Mouse (Mus musculus): ENCODE results near the gene Hoxd12.

Hoxd12 gene

DNA sequence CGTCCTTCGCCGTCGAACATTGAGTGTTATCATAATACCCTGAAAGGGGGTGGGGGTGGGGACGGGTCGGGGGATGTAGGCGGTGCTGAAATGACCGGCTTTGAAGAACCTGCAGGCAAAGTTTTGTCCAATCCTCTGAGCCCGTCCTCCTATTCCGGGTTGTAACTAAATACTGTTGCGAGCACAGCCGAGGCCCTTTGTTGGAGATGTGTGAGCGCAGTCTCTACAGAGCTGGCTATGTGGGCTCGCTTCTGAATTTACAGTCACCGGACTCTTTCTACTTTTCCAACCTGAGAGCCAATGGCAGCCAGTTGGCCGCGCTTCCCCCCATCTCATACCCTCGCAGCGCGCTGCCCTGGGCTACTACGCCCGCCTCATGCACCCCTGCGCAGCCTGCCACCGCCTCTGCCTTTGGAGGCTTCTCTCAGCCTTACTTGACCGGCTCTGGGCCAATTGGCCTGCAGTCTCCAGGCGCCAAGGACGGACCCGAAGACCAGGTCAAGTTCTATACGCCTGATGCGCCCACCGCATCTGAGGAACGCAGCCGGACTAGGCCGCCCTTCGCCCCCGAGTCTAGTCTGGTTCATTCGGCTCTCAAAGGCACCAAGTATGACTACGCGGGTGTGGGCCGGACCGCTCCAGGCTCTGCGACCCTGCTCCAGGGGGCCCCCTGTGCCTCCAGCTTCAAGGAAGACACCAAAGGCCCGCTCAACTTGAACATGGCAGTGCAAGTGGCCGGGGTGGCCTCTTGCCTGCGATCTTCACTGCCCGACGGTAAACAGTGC is at the start of gene Hoxd12:
Gene Hoxd12 (plus strand): TSS at position 133 of the 785 bp plus-strand sequence.
- DNase-seq, result no peak

DNA sequence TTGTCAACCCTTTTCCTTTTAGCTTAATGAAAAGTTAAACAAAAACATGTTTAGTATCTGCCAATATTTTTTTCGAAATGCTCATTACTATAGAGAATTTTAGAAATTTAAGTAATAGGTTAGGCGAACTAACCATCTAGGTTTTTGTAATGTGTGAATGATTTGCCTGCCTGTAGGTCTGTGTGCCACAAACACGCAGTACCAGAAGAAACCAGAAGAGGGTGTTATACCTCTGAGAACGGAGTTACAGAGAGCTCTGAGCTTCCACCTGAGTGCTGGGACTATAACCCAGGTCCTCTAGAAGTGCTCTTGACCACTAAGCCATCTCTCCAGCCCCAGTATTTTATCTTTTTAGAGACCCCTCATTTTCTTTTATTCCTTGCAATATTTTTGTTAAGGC is 39.4 kb upstream of the Hoxd12 start:
- DNase-seq, result no peak

DNA sequence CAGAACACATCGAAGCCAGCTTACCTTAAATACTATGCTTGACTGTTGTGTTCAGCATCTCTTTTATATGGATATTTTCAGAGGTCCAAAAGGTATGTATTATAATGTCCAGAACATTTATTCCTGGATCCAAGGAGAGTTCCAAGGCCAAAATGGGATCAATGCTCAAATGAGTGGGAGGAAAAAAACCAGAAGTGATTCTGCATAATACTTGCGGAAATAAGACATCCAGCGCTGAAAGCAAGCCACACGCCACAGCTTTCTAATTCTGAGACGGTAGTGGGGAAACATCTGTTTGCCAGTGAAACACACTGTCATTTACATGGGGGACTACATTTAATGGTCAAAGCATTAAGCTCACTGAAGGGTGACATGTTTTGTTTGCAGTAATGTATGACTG is 32.4 kb upstream of the Hoxd12 start:
- DNase-seq, result no peak

DNA sequence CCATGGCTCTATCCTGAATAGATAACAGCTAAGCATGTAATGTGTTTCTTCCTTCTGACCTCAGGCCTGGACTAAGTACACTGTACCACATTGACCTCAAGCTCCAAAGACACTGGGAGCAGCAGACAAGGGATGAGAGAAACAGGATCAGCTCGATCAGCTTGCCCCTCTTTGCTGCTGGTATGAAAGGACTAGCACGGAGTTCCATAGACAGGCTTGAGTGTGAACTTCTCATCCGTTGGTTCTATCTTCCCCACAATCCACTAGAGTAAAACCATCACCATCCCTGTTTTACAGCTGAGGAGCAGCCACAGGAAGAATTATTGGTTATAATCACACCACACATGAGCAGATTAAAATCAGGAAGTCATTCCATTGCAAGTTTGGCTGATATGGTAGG is 29.2 kb upstream of the Hoxd12 start:
- no peak for DNase-seq

DNA sequence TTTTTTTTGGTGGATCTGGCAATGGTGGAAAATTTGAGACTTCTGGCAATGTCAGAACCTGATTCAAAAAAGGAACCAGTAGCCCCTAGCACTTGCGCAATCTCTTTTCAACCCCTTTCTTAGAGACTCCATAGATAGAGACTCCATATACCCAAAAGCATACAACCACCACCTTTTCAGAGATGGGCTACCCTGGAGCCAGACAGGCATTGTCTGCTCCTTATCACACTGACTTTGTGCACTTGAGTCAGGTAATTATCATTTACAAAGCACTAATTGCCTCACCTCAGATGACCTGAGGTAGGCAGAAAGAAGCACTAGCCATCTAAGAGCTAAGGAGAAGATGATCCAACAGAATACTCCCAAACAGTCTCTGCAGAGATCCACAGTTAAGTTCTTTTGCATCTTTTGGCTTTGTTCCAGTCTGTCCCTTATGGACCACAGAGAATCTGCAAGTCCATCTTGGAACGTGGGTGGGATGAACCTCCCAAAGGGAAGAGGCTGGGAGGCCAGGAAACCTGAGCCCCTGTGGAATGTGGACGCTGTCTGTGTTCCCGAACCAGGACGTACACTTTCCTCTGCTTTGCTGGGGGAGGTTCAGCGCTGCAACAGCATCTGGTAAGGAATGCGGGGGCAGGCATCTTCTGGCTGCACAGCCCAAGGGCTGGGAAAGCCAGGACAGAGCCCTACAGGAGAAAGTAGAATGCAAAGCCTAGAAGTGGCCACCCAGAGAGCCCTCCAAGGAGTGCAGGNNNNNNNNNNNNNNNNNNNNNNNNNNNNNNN is 27.5 kb upstream of the Hoxd12 start:
- DNase-seq, result no peak

DNA sequence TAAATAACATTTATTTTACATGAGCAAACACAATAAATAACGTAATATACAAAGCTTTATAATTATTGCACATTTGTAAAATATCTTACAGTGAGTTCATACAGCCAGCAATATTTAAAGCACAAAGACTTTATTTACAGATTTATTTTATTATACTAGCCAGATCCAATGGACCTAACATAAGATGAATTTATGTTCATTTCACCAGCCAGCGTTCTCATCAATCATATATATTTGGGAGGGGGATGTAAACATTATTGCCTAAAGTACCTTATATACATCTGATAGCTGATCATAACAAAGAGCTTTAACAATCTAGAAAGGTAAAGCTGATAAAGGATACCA is 21.8 kb upstream of the Hoxd12 start:
- DNase-seq, result no peak

DNA sequence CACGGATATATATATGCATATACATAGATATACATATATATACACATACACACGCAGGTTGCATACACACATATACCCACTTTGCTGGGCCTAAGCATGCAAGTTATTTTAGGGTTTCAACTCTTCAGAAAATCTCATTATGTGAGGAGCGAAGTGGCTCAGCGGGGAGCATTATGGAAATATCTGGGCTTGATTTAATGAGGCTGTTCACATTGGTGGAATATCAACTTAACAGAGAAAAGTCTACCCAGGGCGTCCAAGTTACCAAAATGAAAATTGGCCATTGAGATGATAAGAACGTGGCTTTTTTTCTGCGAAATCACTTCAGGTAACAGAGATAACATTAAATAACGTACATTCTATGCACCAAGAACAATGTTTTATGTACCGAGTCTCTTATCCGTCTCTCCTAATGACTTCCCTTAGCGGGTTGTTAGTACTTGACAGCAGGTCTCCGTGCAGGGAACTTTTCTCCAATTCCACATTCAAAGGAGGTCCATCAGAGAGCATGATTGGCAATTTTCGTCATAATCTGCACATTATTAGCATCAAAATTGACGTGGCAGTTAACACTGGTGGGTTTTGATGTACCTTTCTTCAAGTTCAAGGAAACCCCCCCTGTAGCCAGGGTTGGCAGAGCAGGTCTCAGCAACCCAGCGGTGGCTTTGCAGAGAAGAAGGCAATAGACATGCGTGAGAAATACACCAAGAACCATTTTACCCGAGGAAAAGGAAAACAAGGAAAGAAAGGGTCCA is 20.9 kb upstream of the Hoxd12 start:
- DNase-seq, result no peak

DNA sequence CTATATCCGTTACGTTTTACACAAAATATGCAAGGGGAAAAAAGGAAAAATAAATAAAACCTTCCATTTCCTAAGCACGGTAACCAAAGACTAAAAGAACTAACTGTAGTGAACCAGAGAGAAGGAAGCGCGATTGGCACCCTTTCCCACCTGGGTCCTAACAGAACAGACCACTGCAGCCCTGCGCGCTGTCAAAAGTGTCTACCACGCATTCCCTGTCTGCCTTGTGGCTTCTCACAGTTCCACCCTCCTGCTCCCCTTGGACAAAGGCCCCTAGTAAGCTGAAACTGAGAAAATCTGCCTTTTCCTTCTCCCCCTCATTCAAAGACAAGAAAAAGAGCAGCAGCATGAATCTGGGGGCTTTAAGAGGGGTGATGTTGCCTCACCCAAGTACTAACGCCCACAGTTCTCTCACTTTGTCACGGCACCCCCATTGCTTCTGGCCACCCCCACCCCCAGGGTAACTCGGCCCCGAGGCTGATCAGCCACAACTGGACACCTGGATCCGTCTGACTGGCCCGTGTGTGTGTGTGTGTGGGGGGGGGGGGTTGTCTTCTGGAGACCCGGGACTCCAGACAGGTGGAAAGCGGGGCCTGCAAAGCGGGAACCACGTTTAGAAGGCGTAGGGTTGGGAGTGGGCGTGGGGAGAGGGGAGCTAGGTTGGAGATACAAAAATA is 19.9 kb upstream of the Hoxd12 start:
- no peak for DNase-seq

DNA sequence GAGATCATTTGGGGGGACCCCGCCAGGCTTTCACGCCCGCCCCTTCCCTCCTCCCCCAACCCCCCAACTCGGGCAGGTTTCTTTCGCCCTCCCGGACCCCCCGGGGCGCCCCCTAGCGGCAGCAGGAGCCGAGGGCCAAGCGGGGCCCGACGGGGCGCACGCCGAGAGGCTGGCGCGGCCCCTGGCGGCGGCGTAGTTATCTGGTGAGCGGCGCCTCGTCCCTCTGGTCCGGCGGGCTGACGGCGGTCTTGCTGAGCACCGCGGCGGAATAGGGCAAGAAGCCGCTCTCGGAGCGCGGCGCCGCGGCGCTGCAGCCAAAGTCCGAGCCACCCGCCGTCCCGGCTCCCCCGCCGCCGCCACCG is 19.4 kb upstream of the Hoxd12 start:
- peak; percentile 50 for DNase-seq

DNA sequence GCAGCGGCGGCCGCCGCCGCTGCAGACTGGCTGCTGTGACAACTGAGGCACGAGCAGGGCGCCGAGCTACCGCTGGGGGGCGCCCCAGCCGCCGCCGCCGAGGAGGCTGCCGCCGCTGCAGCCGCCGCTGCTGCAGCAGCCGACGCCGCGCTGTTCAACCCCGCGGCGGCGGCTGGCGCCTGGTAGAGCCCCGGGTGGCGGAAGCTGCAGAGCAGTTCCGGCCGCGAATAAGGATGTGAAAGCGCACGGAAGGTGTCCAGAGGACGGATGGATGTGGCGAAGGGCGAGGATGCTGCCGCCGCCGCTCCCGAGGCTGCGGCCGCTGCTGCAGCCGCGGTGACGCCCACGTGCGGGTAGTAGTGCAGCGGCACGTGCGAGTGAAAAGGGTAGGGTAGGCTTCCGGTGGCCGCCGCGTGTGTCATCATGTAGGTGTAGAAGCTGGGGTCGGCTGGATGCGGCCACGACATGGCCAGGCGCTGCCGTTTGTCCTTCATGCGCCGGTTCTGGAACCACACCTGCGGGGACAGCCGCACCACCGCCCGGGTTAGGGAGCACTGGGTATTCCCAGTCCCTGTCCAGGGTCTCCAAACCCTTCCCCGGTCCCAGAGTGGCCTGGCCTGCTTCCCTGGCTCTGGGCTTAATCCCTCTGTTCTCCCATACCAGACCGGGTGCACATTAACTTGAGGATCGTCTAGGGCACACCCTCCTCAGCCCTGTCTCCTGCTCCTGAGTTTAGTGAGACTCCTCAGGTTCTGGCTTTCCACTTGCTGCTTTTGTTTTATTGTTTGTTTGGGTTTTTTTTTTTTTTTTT is 18.8 kb upstream of the Hoxd12 start:
- no peak for DNase-seq

DNA sequence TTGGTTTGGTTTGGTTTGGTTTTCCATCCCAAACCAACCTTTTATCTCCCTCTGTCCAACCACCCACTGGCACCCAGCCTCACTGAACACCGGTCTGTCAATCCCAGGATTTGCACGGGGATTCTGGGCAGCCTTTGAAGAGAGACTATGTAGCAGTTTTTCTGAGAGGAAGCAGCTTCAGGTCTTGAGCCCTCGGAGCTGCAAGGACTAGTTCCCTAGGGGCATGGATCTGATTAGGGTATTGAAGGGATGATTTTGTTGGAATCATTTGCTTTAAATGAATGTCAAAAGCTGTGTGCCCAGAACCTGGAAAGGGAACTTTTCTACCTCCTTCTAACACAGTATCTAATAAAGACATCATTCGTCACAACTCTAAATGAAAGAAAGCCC is 18.2 kb upstream of the Hoxd12 start:
- DNase-seq, result no peak

DNA sequence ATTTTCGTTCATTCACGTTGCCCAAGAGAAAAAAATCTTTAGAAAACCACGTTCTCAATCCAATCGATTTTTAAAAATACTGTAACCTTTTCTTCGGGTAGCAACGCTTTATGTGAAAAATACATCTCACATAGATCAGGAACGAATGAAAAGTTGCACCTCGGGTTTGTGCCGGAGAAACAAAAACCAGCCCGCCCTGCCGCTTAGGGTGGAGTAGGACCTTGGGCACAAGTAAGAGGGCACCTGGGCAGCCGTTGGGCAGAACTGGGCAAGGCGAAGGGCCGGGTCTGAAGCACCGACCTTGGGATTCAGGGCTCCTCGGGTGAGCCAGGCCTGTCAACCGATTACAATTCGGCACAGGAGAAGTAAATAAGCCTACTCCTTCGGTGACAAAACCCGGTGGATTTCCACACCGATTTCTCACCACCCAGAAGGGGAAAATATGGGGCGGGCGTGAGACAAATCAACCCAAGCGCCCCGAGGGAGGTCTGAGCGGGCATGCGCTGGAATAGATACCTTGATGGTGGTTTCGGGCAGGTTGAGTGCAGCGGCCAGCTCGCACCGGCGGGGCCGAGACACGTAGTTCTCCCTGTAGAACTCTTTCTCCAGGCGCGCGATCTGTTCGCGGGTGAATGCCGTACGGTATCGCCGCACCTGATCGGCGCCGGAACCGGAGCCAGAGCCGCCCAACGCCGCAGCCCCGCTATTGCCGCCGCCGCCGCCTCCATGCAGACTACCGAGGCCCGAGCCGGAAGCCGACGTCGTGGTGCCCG is 17.4 kb upstream of the Hoxd12 start:
- no peak for DNase-seq

DNA sequence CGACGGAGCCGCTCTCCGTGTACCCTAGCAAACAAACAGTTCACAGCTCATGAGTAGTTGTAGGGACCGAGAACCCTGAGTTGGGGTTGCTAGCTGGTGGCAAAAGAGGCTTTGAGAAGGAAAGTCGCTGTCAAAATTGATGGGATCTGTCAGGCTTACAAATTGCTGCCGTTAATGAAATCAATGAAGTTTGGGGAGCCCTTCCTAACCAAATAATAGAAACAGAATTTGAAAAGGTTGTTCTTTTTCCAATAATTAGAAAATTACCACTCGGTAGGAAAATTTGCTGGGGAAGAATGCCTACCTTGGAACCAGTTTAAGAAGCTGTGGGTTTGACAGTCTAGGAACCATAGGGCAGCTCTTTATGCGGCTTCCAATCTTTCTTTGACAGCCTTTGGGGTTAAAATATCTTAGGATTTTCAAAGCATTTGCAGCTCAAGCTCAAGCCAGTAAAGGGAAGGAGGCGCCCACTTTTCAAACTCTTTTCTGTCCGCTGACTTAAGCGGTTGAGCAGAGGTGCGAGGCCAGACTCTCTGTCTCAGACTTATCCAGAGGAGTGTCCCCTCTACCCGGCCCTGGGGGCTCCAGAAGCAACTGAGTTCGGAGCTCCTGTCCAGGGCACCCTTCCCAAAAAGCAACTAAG is 16.7 kb upstream of the Hoxd12 start:
- DNase-seq, result no peak

DNA sequence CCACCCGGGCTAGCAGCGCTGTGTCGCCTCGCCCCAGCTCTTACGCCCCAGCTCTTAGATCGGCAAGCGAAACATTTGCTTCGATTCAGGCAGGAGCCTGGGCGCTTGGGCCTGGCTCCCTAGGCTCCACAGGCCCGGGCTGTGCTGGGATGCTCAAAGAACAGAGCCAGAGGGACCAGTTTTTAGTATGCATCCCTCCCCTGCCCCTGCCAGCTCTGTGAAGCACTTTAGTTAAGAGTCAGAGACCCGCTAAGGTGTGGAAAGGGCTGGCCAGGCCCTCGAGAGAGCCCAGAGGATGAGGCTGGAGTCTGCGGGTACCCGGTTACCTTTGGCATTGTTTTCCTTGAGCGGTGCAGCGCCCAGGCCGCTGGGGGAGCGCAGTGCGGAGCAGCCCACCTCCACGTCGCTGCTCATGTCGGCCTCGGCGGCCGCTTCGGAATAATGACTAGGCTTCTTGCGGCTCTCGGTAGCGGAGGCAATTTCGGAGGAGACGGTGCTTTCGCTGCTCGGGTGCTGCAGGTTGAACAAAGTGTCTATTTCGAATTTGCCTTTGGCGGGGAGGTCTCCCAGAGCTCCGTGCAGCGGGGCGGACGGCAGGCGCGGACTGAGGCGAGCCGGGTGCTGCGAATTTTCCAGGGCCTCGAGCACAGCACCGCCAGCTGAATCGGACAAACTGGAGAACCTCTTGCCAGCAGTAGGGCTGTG is 16.0 kb upstream of the Hoxd12 start:
- no peak for DNase-seq

DNA sequence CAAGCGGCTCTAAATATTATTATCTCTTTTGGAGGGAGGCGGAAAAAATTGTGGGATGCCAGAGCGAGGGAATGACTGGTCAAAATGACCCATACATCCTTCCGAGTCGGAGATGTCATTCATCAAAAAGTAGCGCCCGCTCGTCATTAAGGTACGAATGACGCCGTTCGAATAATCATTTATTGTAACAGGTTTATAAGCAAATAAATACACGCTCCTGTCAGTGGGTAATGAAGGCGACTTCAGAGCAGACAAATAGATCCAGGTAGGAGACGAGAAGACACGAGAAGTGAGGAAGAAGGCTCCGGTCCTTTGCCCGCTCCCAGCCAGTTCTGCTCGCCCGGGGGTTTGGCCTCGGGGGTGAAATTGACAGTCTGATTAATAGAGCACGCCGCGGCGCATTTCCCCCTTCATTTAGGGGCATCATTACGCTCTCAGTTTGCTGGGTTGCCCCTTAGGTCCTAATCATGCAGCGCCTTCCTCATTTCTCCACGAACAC is 15.3 kb upstream of the Hoxd12 start, which contains the start of gene Evx2:
Gene Evx2 (minus strand): TSS at position 51 of the 499 bp plus-strand sequence.
- no peak for DNase-seq

DNA sequence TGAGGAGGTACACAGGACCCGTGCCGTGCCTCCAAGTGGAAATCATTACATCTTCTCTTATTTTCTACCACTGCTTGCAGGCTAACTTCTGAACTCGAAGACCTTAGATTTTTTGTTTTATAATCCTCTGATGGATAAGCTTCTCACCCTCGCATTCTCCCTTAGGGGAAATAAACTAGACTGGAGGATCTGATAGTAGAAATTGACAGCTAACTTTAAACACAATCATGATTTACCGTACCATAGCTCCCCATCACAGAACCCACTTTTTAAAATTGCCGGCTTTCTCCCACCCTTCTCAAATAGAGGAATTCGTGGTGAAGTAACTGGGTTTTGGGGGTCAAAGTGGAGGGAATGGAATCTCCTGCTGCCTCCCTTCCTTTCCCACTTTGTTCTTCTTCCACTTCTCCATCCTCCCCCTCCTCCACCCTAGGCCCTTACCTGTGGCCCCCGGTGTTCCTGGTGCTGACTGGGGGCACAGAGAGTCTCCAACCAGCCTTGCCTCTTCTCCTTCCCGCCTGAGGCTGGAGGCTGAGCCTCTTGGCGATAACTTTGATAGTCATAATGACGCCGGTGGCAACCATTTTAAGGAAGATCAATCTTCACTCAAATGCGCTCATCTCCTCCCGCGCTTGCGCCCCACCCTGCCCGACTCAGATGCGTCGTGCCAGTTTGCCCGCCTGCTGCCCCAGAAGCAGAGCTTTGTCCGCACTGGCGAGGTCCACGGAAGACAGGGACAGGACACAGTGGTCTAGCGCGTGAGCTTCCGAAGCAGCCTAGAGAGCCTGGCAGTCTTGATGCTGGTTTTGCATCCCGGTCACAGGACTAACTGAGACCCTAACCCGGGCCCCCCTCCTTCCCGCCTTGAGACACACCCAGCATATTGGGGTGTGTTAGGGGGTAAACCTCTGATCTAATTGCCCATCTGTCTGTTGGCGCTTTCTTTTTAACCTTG is 14.1 kb upstream of the Hoxd12 start:
- DNase-seq, result no peak

DNA sequence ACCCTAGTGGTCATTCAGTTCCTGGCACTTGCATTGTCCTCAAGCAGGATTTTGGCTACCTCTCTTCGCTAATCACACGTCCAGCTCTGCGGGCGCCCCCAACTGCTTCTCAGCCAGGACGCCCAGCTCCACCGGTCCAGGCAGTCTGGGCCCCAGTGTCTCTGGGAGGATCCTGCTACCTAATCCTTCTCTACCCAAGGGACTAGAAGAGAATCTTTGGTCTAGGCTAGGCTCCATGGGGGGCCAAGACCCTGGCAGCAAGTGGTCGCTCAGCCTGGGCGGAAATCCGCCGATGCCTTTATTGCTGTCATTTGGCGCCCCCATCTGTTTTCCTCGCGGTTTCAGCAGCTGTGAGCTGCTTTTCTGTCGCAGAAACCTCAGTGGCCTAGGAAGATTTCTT is 13.1 kb upstream of the Hoxd12 start:
- DNase-seq, result peak; percentile 45

DNA sequence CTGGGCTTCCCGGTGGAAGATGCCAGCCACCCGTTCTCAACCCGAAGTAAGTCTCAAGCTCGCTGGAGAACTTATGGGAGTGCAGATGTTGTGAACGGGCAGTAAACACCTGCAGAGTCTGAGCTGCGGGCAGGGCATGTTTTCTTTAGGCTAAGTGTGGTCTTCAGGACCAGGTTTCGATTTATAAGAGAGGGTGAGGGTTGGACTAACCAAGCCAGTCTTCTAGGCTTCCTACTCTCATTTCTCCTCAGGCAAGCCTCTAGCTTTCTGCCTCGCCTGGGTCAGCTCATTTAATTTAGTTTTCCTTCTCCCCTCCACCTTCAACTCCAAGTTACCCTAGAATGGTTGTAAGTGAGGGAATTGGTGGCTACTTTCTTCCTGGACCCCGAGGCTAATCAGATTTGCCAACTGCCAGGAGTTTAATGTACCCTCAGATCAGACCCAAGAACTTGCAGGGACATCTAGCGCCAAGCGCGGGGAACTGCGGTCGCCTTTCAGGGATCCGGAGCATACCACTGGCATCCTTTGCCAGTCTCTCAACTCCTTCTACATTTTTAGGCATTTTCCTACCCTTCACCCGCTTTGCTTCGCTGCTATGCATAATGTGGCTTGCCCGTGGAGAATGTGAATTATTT is 11.4 kb upstream of the Hoxd12 start:
- peak; percentile 64 for DNase-seq

All from lung, postnatal 14 days (tissue).